Mouse (Mus musculus): ENCODE measurements around the gene Cirbp.

The Cirbp gene

GRCm38 (mm10) chr10:80177441-80178279 lies 11.9 kb downstream of the Cirbp start:
- DNase-seq (ENCODE audit: low spot score), result no peak

- peak; percentile 86 for DNase-seq (ENCODE audit: low spot score)
These were observed 13.6 kb downstream of the Cirbp start, which contains the start of gene Efna2 for GRCm38 (mm10) chr10:80179068-80180051. Efna2 (plus strand) TSS chr10:80179482.

- DNase-seq (ENCODE audit: low spot score), result no peak
These were observed 14.5 kb downstream of the Cirbp start for GRCm38 (mm10) chr10:80180288-80180687.

GRCm38 (mm10) chr10:80180823-80181222 lies 15.0 kb downstream of the Cirbp start:
- no peak for DNase-seq (ENCODE audit: low spot score)

- no peak for DNase-seq (ENCODE audit: low spot score)
These were observed 16.8 kb downstream of the Cirbp start for GRCm38 (mm10) chr10:80182547-80182946.

GRCm38 (mm10) chr10:80186649-80187048 lies 20.9 kb downstream of the Cirbp start:
- no peak for DNase-seq (ENCODE audit: low spot score)

GRCm38 (mm10) chr10:80187739-80188138 lies 22.0 kb downstream of the Cirbp start:
- no peak for DNase-seq (ENCODE audit: low spot score)

- DNase-seq (ENCODE audit: low spot score), result no peak
These were observed 22.8 kb downstream of the Cirbp start for GRCm38 (mm10) chr10:80188453-80189024.

GRCm38 (mm10) chr10:80189999-80190398 lies 24.2 kb downstream of the Cirbp start:
- peak; percentile 45 for DNase-seq (ENCODE audit: low spot score)

GRCm38 (mm10) chr10:80190491-80191051 lies 24.8 kb downstream of the Cirbp start:
- peak; percentile 74 for DNase-seq (ENCODE audit: low spot score)

GRCm38 (mm10) chr10:80193976-80194375 lies 28.2 kb downstream of the Cirbp start:
- DNase-seq (ENCODE audit: low spot score), result no peak

- no peak for DNase-seq (ENCODE audit: low spot score)
These were observed 28.7 kb downstream of the Cirbp start for GRCm38 (mm10) chr10:80194441-80194840.

- no peak for DNase-seq (ENCODE audit: low spot score)
These were observed 30.4 kb downstream of the Cirbp start for GRCm38 (mm10) chr10:80196167-80196566.

GRCm38 (mm10) chr10:80196778-80197581 lies 31.2 kb downstream of the Cirbp start:
- DNase-seq (ENCODE audit: low spot score), result no peak

GRCm38 (mm10) chr10:80199440-80200008 lies 33.7 kb downstream of the Cirbp start:
- peak; percentile 95 for DNase-seq (ENCODE audit: low spot score)

GRCm38 (mm10) chr10:80200485-80200884 lies 34.7 kb downstream of the Cirbp start:
- no peak for DNase-seq (ENCODE audit: low spot score)

- no peak for DNase-seq (ENCODE audit: low spot score)
These were observed 38.3 kb downstream of the Cirbp start for GRCm38 (mm10) chr10:80204055-80204454.

- no peak for DNase-seq (ENCODE audit: low spot score)
These were observed 41.4 kb downstream of the Cirbp start for GRCm38 (mm10) chr10:80207201-80207600.

- no peak for DNase-seq (ENCODE audit: low spot score)
These were observed 41.9 kb downstream of the Cirbp start for GRCm38 (mm10) chr10:80207676-80208075.

GRCm38 (mm10) chr10:80208248-80208647 lies 42.5 kb downstream of the Cirbp start:
- DNase-seq (ENCODE audit: low spot score), result no peak

Data from embryo, embryonic 10.5 days (tissue).